Mouse (Mus musculus) CD4-positive, CD25-positive, alpha-beta regulatory T cell, adult 2 months (primary cell): Measurements from ENCODE around the gene Clnk.

Source experiments
- DNase-seq: peaks from one replicate; pipeline ENCODE4 v3.0.0-alpha.2; 2012; ENCODE audit warnings: low read depth, low spot score

Gene Clnk

DNA sequence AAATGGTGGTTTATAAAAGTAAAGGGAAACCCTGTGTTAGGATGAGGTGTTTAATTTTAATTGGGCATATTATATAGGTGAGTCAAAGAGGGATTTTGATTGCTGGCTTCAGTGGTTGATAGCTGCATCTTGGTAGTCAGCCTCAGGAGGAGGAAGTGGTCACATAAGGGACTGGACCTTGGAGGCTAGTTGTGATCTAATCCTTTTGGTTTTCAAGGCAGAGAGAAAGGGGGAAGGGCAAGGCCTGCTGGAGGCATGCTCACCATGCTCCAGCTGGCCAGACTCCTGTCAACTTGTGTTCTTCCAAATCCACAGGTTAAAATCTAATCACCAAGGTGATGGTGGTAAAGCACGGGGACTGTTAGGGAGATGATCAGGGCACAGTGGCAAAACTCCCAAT, 19.0 kb downstream of the Clnk start:
- DNase-seq = no peak

DNA sequence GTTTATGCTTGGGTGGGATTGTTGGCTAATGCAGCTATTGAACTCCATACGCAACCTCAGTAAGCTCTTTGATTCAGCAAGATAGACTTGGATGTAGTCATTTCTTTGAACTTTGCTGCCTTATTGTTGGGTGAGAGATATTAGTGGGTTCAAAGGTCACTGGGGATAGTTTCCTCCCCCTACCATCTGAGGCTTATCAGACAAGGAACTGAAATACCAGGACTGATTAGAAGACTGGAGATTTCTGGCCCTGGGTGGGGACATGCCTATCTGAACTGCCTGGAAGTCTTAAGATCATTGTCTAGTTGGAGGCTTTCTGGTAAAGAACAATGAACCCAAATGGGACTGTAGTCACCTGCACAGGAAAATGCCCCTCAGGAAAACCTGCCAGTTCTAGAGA, 26.4 kb downstream of the Clnk start:
- DNase-seq = no peak

DNA sequence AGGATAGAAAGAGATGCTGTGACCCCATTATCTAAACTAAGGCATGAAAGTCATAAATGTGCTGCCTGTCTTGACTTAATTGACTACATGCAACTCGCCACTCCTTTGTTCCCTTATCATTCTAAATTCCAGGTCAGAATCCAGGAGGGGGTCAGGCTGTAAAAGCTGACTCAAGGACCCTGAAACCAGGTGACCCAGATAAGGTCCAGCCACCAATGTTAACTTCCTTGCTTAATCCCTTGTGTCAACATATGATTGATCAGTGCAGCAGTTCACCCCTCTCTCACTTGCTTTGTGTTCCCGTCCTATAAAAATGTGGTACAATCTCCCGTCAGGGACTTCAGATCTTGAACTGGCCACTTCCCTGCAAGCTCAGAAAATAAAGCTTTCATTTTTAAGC, 31.1 kb downstream of the Clnk start:
- no peak for DNase-seq

DNA sequence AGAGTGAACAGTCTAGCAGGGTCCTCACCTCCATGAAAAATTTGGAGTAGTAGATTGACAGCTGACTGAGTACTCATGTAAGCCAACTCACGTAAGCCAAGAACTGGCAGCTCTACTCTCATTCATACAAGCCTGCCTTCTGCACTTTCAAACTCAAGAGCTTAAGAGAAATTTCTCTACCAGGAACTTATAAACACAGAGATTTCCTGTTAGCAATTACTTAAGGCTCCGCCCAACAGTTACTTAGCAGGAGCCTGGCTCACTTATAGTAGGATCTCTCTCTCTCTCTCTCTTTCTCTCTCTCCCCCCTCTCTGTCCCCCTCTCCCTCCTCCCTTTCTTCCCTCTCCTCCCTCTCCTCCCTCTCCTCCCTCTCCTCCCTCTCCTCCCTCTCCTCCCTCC, 32.3 kb downstream of the Clnk start:
- peak; percentile 18 for DNase-seq

DNA sequence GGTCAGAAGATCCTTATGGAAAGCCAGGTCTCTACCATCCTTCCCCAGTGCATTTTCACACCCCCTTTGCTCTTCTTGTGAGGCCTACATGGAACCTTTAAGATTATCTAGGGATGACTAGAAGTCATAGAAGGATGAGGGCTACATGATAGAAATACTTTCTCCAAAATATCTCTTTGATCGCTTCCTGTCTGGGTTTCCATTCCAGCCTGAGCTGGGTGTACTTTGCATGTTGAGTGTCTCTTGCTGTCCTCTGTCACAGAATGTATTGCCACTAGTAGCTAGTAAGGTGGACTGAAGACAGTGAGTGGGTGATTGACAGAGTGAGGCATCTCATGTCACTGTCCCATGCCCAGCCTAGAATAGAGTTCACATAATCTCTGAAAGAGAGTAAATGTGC, 36.6 kb downstream of the Clnk start:
- no peak for DNase-seq

DNA sequence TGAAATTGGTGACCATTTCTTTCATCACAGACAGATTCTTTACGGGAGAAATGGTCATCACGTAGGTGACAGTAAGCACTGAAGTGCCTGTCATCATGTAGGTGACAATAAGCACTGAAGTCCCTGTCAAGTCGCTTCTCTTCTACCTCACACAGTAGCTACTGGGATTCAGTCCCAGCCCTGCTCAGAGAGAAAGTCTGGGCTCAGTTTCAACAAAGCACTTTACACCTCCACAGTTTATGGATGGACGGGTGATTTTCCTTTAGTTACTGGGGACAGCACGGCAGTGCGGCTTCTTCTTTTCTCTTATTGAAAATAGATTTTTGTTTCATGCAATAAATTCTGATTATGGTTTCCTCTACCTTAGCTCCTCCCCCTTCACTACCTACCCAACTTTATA, 49.3 kb downstream of the Clnk start:
- no peak for DNase-seq

DNA sequence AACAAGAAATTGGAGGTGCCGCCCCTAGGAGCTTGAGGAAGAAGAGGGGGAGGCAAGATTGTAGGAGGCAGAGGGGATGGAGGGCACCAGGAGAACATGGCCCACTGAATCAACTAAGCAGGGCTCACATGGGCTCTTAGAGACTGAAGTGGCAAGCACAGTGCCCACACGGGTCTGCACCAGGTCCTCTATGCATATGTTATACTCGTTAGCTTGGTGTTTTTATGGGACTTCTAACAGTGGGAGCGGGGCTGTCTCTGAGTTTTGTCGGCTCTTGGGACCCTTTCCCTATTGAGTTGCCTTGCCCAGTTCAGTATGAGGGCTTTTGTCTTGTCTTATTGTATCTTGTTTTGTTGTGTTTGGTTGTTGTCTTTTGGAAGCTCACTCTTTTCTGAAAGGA, 50.0 kb downstream of the Clnk start:
- DNase-seq = no peak

DNA sequence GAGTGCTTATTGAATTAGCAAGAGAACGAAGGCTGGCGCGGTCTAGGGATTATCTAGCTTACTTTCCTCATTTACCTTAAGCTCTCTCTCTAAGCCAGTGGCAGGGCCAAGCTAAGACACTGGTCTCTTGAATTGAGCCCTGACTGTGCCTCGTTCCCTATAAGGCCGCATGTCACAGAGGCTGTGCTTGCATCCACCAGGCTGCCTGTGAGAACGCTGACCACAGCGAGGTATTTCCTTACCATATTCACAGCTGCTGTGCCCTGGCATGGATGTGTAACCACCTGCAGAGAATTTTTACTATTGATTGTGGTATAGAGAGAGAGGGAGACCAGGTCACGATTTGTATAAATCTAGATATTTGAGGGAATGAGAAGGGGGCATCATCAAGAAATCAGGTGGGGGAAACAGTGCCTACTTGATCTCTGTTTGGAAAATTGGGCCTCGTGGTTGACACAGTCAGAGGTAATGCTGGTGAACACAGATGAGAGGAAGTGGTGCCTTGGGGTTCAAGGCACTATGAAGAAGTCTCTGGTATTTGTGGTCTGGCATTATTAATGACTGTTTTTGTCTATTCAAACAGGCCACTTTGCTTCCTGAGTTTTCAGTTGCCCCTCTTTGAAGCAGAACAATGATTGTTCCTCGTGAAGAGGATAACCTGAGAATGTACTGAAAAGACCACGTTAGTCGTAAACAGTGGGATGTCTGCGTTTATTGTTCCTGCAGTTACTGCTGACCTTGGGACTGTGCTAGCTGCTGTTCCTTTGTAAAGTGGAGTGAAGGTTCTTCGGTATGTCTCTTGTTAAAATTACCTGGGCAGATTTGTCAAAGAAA, 52.3 kb downstream of the Clnk start:
- no peak for DNase-seq

DNA sequence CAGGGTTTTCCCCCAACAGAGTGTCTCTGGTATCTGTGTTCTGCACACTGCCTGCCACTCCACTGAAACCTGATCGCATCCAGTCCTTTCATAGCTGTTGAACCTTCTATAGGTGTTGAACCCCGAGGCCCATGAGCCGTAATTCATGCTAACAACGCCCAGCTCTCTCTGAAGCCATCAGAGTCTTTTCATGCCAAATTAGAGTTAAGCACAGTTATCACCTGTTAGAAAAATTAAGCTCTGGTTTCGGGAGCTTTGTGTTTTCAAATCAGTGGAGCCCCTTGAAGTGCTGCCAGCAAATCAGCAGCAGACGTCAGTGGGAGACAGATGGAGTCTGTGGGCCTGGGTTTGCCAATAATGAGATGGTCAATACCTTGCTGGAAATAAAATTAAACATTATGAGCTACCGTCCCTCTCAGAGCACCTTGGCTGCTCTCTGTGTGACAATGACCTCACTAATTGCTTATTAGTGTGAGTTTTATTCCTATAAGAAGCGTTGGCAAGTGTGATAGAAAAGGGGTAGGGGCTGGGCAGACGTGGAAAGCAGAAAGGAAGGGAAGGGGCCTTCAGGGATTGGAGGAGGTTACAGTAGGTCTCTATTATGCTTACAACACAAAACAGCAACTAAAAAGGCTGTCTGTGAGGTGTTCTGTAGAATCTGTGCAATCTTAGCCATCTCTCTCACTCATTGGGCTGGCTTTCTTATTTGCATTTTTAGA, 63.1 kb downstream of the Clnk start:
- no peak for DNase-seq

DNA sequence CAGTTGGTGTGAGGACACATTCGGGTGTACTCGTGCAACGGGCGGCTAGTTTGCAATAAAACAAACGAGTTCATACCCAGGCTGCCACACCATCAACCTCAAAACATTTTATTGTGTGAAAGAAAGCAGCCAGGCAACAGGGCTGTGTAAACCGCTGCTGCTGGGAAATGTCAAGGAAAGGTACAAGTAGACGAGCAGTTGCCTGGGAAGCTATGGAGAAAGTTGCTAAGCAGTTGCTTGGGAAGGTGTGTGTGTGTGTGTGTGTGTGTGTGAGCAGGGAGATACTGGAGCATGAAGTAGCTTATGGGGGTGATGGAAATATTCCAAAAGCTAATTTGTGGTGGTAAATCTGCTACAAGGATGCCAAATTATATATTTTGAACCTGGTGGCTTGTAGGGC, 63.7 kb downstream of the Clnk start:
- no peak for DNase-seq

DNA sequence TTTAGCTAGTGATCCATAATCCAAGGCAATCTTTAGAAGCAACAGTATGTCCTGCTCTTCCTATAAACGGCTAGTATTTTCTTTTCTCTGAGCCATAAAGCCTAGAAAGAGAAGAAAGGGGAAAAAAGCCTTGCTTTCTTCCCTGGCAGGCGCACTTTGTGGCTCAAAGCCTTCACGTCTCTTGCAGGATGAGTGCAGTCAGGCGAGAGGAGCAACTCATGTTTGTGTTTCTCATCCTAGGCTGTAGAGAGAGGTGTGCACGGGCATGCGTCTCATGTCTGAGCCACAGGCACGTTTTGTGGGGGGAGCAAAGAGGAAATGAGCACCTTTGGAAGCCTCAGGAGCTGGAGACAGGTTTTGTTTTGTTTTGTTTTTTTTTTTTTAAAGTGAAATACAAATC, 64.2 kb downstream of the Clnk start:
- no peak for DNase-seq

DNA sequence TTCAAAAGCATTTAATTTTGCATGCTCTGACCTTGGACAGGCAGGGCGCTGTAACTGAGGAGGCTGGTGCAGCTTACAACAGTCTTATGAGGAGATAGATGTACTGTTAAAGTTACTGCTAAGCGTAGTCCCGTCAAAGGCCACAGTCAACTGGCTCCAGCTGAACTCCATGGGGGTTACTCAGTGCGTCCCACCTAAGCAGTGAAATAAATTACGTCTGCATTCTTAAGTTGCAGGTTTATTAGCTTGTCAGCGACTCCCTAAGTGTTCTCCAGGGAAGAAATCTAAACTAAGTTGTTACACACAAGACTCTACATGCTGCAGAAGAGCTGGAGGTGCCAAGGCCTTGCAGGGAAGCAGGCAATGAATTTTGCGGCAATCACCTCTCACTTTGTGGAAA, 77.7 kb downstream of the Clnk start:
- no peak for DNase-seq

DNA sequence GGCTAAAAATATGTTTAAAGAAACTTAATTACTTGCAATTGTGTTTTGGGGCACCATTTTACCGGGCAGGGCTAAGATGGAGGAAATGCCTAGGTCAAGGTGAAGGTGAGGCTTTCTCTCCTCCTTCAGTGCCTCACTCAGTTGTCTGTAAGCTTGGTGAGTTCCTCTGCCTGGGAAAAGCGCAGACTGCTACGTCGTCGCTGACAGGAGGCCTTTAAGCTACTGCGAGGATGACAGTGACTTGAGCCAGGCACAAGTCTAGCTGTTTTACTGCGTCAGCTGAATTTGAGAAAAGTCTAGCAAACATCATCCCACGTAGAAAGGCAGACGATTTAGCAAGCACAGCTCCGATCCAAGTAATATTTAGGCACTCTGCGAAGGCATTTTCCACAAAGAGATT, 81.5 kb downstream of the Clnk start:
- DNase-seq = no peak

DNA sequence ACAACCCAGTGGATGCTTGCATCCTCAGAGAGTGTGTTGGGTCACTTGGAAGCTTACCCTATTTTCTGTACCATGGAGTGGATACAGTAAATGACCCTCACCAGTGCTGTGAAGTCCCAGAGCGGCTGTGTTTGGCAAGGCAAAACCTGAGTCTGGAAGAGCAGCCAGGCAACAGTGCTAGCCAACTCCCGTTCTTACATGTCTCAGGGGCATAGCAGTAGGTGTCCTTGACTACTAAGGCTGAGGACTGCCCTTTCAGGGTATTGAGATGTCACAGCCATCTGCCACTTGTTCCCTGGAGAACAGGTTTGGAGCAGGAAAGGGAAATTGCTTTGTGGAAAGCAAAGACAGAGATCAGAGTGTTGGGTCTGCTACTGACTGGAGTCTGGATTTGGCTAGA, 85.5 kb downstream of the Clnk start:
- DNase-seq = no peak

DNA sequence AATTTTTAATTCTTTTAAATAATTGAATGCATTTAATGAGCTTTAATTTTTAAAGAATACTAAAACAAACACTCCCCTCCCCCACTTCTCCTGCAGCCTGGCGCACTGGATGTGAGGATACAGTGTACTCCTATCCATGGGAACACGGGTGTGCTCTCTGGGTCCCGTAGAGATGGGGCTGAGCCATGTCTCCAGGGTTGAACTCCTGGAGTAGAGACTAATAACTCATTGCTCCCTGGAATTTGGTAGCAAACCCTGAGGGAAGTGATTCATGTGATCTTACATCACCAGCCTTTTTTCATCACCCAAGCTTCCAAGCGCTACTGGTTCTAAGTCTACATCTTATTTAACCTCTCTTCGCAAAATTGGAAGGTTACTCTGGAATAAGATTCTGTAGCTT, 87.8 kb downstream of the Clnk start:
- DNase-seq = no peak

DNA sequence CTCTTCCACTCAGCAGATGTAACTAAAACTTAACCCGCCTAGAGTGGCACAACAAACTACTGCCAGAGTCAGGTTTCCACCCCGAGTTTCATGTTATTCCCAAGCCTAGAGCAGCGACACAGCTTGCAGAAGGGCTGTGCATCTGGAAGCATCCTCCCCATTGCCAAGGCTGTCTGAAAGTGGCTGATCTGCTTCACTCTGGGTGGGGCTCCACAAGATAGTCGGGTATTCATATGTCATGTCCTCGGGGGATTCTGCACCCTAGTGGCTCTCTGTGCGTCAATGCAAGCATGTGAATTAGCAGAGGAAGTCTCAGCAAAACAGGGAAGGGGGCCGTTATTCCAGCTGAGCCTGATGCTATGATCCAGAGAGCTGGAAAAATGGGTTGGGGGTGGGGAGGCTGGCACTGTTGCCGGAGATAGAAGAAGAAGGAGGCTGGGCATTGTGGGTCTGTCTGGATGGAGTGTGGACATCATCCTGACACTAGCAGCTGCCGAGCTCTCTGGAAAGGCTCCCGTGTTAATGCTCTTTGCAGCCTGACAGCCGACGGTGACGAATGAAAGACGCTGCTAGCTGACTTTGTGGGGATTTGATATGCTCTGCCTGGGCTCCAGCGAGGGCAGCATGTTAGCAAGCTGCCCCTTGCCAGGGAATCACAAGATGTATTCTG, 88.6 kb downstream of the Clnk start:
- DNase-seq = no peak

DNA sequence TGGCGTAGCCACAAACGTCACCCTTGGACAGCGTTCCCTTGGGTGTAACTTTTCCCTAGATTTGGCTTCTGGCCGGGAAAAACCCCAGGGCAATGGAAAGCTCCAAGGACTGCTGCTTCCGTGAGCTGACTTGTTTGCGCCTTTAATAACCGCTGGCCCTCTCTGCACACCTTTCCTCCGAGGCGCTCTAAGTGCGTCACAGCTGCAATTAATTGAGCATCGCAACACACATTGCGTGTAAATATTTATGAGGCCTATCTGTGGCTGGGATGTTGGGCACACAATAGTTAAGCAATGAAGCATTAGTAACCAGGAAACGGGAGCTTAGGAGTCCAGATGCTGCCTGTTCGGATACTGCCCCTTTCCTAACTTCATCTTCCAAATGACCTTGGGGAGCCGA, 90.5 kb downstream of the Clnk start:
- DNase-seq = no peak

DNA sequence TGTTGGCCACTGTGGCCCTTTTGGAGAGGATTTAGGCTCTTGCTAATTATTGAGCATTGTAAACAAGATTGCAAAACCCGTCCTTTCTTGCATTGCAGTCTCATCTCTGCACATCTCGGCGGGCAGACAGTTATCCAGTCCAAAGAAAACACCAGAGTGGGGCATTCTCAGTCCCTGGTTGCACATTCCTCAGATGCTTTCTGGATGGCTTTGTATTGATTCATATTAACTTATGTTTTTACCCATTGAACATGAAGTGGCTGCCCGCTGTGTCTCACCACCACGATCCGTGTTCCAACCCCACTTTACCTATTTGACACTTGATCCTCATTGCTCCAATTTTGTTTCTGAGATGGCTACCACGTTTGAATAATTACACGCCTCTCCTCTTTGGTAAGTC, 90.9 kb downstream of the Clnk start:
- no peak for DNase-seq

DNA sequence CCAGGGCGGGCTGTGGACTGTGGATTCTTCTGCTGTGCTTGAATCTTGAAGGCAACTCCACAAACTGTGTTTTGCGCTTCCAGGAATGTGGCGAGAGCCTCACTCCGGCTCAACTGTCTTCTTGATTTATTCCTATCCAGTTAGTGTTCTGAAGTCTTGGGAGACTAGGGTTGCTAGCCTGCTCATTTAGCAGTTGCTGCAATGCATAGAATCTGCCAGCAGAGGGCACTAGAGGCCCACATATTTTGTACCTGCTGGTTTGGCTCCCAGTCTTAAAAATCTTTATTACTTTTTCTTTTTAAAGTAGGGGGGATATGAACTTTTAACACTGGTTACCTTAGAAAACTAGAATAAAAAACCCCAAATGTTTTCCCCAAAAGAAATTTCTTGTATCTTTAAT, 94.8 kb downstream of the Clnk start:
- peak; percentile 70 for DNase-seq

DNA sequence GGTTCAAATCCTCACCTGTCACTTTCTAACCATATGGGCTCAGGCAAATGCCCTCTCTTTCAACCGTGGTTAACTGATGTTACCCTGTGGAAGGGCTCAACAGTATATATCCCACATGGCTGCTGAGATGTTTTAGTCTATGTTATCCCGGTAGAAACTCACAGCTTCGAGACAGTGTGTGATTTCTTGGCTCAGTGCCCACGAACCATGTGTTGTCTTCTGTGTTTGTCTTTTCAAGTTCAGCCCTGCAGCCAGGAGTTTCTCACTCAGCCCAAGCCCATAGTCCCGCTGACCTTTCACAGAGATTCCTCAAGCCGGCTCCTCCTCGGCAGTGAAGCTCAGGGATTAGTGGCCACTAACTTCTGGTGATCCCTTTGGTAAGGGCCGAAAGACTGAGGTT, 96.0 kb downstream of the Clnk start:
- DNase-seq = no peak

DNA sequence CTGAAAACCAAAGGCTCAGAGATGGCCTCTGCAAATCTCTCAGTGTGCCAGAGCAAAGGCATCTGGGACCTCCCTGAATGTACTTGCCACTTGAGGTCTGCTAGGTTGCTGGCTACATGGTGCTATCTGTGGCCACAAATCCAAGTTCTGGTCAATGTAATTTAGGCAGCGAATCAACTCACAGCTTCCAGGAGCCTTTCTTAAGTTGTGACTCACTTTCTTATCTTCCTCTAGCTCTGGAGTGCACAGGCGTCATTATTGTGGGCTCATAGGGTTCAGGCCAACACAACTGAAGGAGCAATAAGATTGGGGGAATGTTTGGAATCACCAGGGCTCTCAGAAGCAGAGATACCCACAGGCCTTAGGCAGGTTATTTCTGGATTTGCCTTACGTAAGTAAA, 96.6 kb downstream of the Clnk start:
- DNase-seq = no peak

DNA sequence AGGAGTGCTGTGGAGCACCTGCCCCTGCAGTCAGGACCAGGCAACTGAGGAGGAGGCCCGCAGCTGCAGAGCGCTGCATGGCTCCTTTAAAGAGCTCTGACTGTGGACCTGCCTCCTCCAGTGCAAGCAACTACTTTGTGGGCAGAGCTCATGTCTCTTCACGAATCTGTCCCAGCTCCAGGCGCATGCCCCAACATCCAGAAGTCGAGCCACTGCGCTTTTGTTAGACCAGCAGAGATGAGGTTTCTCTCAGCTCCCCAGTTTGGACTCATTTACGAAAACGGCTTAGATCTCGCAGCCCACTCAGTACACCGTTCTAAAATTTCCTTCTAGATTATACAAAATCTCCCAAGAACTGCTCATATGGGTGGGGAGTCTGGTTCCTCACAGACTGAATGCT, 101.1 kb downstream of the Clnk start:
- no peak for DNase-seq

DNA sequence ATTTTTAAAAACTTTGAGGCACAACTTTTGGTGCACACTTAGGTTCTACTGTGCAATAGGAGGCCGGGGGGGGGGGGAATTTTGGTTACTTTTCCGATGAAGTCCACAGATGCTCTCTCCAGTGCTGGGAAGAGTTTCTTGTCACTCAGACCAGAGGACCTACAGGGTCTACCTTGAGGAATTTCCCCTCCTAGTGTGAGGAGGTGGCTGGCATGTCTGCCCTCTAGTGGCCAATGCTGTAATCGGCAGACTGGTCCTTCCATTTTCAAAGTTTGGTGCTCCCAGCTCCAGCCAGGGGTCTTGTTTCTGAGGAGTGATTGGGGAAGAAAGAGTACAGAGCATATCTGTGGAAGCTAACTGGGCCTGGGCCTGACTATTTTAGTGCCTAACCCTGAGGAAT, 121.7 kb downstream of the Clnk start:
- DNase-seq = peak; percentile 44
